Mouse (Mus musculus) cerebellum, postnatal 4 days (tissue): ENCODE data around the gene Stat5b.

ENCODE experiments used
- DNase-seq, 2 experiments: peaks; one replicate each; pipeline ENCODE4 v3.0.0; 2022; ENCODE audit warnings: low spot score in 2 of 2, mixed read lengths in 1 of 2

The Stat5b gene

GRCm38 (mm10) chr11:100770646-100771408 lies 79.7 kb downstream of the Stat5b start, which contains the start of gene Ghdc:
TSS of gene Ghdc (minus strand) at chr11:100770957.
- DNase-seq, result peak; percentile 45 to 49

DNA sequence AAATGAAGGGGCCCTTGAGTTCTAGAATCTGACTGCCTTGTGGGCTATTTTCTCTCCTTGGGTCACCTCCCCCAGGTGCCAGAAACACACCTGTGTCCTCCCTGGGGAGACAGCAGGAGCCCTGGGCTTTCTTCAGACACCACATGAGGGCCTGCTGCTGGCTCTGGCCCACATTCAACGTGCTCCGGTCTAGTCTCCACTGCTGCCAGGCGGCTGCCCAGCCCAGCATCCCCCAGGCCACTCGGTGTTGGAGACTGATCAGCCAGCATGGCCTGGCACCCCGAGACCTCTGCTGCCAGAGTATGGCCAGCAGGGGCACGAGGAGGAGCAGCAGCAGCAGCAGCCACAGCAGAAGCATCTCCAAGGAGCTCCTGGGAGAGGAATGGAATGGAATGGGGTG lies 80.5 kb downstream of the Stat5b start:
- no peak for DNase-seq

DNA sequence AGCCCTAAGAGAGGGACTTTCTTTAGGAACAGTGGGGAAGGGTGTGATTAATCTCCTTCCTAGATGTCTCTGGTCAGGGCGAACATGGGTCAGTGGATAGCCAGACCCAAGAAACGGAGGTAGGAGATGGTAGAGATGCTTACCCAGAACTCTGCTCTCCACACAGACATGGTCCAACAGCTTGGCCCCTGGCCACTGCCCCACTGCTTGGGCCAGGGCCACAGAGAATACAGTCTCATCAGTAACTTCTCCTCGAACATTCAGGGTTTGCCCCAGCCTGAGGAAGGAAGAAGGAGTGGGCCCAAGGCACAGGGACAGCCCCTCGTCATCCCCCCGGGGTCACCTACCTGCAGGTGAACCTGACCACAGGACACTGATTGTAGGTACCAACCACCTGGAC lies 82.7 kb downstream of the Stat5b start:
- DNase-seq, result no peak

DNA sequence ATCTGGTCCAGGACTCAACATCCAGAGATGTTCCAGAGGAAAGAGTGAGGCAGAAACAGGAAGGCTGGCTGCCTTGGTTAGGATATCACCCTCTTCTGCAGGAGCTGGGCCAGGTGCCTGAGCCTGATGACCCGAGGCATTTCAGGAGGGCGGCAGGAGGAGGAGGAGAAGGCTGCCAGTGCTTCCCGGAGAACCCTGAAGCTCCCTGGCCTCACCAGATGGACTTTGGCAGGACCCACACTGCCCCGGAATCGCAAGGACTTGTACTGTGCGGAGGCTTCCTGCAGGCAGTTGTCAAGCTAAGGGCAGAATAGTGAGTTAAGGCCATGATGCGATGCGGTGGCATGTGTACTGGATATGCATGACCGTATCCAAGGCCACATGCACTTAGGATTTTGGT lies 83.8 kb downstream of the Stat5b start:
- no peak for DNase-seq

- DNase-seq, result no peak
These were observed 87.7 kb downstream of the Stat5b start, which contains the start of gene Hcrt for GRCm38 (mm10) chr11:100762831-100763230. TSS of gene Hcrt (minus strand) at chr11:100762931.

- peak; percentile 90 to 94 for DNase-seq
These were observed 88.9 kb downstream of the Stat5b start for GRCm38 (mm10) chr11:100761547-100762045.

DNA sequence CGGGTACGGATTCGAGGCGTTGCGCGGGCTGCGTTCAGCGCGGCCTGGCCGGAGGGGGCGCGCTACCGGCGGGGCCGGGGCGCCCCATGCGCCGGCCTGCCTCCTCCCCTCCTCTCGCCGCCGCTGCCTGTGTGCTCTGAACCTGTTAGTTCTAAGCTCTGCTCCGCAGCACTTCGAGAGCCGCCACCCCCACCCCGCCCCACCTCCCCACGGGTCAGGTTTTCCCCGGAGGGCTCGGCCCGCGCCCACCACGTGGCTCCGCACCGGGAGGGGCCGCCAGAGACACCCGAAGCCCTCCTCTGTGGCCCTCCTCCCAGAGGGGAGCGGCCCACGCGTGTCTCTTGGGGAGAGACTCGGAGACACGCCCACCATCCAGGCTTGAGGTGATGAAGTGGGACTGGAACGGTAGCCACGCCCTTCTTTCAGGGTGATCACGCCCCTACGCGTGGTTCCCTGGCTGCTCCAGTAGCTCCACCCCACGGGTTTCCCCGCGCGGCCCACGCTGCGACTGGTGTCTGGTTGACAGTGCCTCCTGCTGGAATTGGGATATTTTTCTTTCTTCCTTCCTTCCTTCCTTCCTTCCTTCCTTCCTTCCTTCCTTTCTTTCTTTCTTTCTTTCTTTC lies 90.8 kb downstream of the Stat5b start, which contains the start of gene Kcnh4:
Gene Kcnh4 (minus strand): TSS at position 332 of the 623 bp plus-strand sequence.
- peak in 1 of 2 experiments; percentile 51 for DNase-seq

GRCm38 (mm10) chr11:100758707-100759610 lies 91.6 kb downstream of the Stat5b start:
- no peak for DNase-seq

DNA sequence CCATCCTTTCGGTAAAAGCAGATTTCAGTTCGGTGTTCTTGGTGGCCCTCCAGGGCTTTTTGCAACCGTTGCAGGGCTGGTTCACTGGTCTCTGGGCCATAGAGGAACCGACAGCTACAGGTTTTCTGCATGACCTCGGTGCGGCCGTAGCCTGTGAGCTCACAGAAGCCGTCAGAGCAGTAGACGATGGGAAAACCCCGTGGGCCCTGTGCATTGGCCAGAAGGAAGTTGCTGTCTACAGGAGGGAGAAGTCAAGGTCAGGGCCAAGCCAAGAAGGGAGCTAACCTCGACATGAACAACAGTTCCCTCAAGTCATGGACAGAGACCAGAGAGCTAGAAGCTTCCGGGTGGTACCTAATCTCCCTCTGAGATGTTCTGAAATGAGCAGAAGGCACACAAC lies 93.0 kb downstream of the Stat5b start:
- DNase-seq, result no peak

GRCm38 (mm10) chr11:100756476-100756875 lies 94.0 kb downstream of the Stat5b start:
- DNase-seq, result no peak

DNA sequence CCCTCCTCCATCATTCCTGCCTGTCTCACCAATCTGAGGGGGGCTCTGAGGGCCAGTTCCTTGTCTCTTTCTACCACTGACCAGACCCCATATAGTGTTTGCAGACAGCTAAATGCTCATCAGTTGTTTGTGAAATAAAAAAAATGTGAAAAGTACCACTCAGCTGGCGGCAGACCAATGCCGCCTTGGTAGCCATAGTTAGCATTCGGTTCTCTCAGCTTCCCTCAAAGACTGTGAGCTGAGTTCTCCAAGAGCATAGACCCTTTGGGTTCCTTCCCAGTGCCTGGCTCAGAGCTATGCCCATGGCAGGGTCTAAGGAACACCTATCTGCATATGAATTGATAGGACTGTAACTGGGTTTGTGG lies 95.8 kb downstream of the Stat5b start:
- DNase-seq, result no peak

DNA sequence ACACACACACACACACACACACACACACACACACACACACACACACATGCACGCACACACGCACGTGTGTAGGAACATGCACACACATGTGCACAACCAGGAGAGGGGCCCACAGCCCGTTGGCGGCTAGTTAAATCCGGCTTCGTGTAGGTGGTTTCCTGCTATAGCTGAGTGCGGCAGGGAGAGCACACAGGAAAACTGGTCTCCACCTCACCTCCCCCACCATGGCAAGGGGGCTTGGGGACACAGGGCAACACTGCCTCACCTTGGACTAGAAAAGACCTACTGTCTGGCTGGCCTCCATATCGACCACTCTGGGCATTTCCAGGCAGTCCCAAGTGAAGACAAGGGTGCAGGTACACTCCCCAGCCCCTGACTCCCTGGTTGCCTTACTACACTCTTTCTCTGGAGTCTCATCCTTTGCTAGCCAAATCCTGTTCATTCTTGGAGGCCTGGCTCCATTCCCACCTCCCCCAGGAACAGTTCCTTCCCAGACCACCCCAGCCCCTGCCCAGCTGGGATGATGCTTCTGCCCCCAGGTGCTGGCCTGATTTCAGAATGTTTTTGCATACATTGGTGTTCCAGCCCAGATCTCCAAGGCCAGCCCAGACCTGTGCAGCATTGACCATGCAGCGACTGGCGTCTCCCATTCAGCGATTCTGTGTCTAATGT lies 96.4 kb downstream of the Stat5b start:
- DNase-seq, result no peak

DNA sequence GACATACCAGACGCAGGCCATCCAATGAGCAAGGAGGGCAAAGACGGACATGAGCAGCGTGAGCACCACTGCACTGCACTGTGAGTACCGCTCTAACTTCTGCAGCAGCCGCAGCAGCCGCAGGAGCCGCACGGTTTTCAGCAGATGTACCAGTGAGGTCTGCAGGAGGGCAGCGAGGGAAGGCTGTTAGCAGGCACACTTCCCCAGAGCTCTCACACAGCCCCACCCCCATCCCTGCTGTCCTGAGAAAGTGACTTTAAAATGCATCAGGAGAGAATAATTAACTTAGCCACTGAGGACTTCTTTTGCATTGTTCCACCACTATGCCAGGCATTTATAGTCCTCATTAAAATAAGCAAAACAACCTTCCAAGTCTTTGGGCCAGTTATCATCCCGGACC lies 98.2 kb downstream of the Stat5b start:
- DNase-seq, result no peak

- no peak for DNase-seq
These were observed 100.4 kb downstream of the Stat5b start for GRCm38 (mm10) chr11:100750127-100750526.

DNA sequence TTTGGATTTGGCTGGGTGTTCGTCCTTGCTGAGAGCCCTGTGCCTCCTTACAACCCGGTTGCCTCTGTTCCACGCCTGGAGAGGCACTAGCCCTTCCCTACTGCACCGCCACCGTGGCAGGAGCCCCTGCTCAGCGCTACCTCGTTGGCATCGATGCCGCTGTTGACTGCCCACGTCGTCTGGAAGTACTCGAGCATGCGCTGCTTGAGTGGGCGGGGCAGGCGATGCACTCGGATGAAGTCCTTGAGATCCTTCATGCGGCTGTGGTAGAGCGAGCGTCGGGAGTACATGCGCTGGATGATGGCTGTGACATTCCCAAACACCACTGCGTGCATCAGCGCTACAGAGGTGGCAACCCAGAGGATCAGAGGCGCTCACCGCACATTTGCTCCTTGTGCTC lies 101.1 kb downstream of the Stat5b start:
- no peak for DNase-seq

DNA sequence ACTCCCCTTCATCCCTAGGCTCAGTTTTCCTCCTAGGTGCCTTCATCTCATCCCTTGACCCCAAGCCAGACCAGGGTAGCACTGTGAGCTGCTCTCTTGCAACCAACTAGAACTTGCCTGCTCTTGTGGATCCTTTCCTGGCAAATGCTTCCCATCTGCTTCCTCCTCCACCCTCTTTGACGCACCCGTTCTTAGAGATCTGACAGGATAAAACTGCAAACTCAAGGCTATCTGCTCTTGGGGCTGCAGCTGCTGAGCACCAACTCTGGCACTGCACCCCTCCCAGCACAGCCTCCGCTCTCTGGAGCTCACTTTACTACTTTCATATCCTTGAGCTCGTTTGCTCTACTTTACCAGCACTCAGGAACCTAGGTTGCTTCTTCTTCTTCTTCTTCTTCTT lies 101.9 kb downstream of the Stat5b start:
- no peak for DNase-seq

DNA sequence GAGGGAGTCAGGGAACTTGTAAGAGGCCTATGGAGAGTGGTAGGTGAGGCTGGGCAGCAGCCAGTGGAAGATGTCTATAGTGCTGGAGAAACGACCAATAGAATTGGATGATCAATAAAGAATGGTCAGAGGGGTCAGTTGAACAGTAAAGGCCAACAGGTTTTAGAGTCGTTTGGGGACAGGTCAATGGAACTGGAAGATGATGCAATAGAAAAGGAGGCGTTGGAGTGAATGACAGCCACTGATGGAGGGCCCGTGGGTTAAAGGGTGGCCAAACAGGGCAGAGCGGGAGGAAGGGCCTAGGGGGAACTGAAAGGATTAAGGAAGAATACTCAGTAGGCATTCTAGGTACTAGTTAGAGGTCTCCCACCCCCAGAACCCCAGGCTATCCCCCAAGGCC lies 103.4 kb downstream of the Stat5b start:
- no peak for DNase-seq

DNA sequence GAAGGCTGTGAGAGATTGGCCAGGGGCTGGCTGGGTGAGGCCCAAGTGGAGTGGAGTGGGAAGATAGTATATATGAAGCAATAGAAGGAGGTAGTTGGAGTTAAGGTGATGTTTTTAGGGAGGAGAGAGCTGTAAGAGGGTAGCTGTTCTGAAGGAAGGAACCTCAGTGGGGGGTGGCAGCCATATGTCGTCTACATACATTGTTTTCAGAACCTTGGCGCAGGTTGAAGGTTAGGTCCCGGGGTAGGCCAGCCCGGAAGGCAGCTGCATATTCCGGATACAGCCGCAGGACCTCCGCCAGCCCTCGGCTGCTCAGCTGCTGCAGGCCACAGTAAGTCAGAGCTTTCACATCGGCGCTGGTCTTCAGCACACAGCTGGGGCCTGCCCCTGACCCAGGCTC lies 104.0 kb downstream of the Stat5b start:
- no peak for DNase-seq

GRCm38 (mm10) chr11:100745085-100745484 lies 105.4 kb downstream of the Stat5b start:
- DNase-seq, result peak in 1 of 2 experiments; percentile 63

GRCm38 (mm10) chr11:100741348-100741747 lies 109.2 kb downstream of the Stat5b start:
- DNase-seq, result no peak

DNA sequence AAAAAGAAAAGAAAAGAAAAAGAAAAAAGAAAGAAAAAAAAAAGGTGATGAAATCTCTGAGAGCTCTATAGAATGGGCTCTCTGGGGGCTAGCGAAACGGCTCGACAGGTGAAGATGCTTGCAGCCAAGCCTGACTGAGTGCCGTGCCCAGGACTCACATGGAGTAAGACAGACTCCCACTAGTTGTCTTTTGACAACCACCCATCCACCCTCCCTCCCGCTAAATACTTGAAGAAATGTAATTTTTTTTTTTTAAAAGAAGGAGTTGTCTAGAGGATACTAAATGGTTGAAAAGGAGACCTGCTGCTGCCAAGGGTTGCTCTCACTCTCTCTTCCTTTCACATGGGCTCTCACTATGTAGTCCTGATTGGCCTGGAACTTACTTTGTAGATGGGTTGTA lies 111.8 kb downstream of the Stat5b start:
- DNase-seq, result no peak
